Mouse (Mus musculus): ENCODE results near the gene Ppcdc. TPM values are rescaled to one million over a fixed set of nuclear protein-coding genes. Genes with fewer than 3 reads are reported as not detected.

Gene Ppcdc
- polyA plus RNA-seq (2012; rRNA removed), result 18.1 and 36.2 TPM in 2 replicates

DNA sequence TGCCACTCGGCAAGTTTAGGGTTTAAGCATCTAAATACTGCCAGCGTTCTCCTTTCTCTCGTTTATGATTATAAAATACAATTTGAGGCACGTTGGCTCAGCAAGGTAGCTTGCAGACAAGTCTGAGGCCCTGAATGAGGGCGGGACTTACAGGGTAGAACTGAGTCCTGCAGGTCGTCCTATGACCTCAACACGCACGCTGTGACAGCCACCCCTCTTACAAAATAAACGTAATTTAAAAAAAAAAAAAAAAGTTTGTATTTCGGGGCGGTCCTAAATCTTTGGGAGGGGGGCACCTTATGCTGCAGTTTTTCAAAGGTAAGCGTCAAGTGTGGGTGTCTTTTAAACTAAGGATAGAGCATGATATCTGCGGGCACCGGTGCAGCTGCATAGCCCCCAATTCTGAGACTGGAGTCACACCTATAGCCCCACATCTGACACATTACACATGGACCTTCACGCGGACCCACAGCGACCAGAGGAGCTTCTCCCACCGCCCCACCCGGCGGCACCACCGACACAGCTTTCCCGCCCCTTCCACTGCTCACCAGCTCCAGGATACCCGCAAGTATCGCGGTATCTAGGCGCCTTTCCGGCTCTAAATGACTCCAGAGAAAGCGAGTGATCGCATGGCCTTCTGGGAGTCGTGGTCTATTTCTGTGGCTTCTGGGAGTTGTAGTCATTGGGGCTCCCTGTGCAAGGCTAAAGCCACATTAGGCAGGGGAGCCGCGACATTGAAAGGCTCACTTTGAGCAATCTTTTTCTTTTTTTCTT, at the start of gene Ppcdc:
Gene Ppcdc, minus strand, starts transcription at position 603 of the 774 bp plus-strand sequence.

GRCm38 (mm10) chr9:57467896-57468549, 28.1 kb upstream of the Ppcdc start, which contains the start of gene Scamp5:
Gene Scamp5, minus strand, starts transcription at chr9:57468060.

Other genes with a start within 250 kb of the Ppcdc start
- gene Trcg1, start 203.6 kb downstream of the Ppcdc start, polyA plus RNA-seq (2012; rRNA removed), result not detected in 2 replicates
- gene 1700017B05Rik, start 177.5 kb downstream of the Ppcdc start, polyA plus RNA-seq (2012; rRNA removed), result 11.9 and 14.5 TPM in 2 replicates
- 56.8 and 82.8 TPM in 2 replicates for gene Scamp5, start 27.9 kb upstream of the Ppcdc start, polyA plus RNA-seq (2012; rRNA removed)
- 1.7 and 2.3 TPM in 2 replicates for gene Rpp25, start 63.9 kb upstream of the Ppcdc start, polyA plus RNA-seq (2012; rRNA removed)
- 861 and 1,299 TPM in 2 replicates for gene Cox5a, start 81.2 kb upstream of the Ppcdc start, polyA plus RNA-seq (2012; rRNA removed)
- gene Fam219b, start 97.4 kb upstream of the Ppcdc start, polyA plus RNA-seq (2012; rRNA removed), result 12.9 and 15.3 TPM in 2 replicates
- gene Mpi, start 112.6 kb upstream of the Ppcdc start, polyA plus RNA-seq (2012; rRNA removed), result 82.5 and 86.0 TPM in 2 replicates
- 203 and 252 TPM in 2 replicates for gene Scamp2, start 120.8 kb upstream of the Ppcdc start, polyA plus RNA-seq (2012; rRNA removed)
- 20.8 and 23.1 TPM in 2 replicates for gene Ulk3, start 149.3 kb upstream of the Ppcdc start, polyA plus RNA-seq (2012; rRNA removed)
- not detected in 2 replicates for gene Cplx3, start 166.2 kb upstream of the Ppcdc start, polyA plus RNA-seq (2012; rRNA removed)
- gene Lman1l, start 180.7 kb upstream of the Ppcdc start, polyA plus RNA-seq (2012; rRNA removed), result 0.16 TPM in 1 of 2 replicates, not detected in the other
- gene Csk, start 213.5 kb upstream of the Ppcdc start, polyA plus RNA-seq (2012; rRNA removed), result 66.2 and 75.8 TPM in 2 replicates
- 0.16 TPM in 1 of 2 replicates, not detected in the other for gene Cyp1a2, start 243.6 kb upstream of the Ppcdc start, polyA plus RNA-seq (2012; rRNA removed)
- gene Cyp1a1, start 247.8 kb upstream of the Ppcdc start, polyA plus RNA-seq (2012; rRNA removed), result 0.03 and 0.10 TPM in 2 replicates

All from colon, adult 2 months (tissue).